Mouse (Mus musculus): Measurements from ENCODE around the gene Gm266.

Gene Gm266

GRCm38 (mm10) chr12:111454543-111455280, 30.9 kb downstream of the Gm266 start:
- no peak for DNase-seq (ENCODE audit: low spot score in 2 of 2)

- DNase-seq (ENCODE audit: low spot score in 2 of 2), result no peak
These were observed 31.6 kb downstream of the Gm266 start for GRCm38 (mm10) chr12:111454021-111454420.

GRCm38 (mm10) chr12:111451561-111451960, 34.1 kb downstream of the Gm266 start:
- DNase-seq (ENCODE audit: low spot score in 2 of 2), result no peak

GRCm38 (mm10) chr12:111450359-111450758, 35.3 kb downstream of the Gm266 start:
- DNase-seq (ENCODE audit: low spot score in 2 of 2), result no peak

GRCm38 (mm10) chr12:111448931-111449705, 36.5 kb downstream of the Gm266 start:
- no peak for DNase-seq (ENCODE audit: low spot score in 2 of 2)

GRCm38 (mm10) chr12:111447898-111448760, 37.5 kb downstream of the Gm266 start:
- no peak for DNase-seq (ENCODE audit: low spot score in 2 of 2)

GRCm38 (mm10) chr12:111447350-111447749, 38.3 kb downstream of the Gm266 start:
- DNase-seq (ENCODE audit: low spot score in 2 of 2), result no peak

- no peak for DNase-seq (ENCODE audit: low spot score in 2 of 2)
These were observed 38.9 kb downstream of the Gm266 start for GRCm38 (mm10) chr12:111446745-111447144.

GRCm38 (mm10) chr12:111445890-111446613, 39.6 kb downstream of the Gm266 start:
- DNase-seq (ENCODE audit: low spot score in 2 of 2), result no peak

- DNase-seq (ENCODE audit: low spot score in 2 of 2), result no peak
These were observed 40.3 kb downstream of the Gm266 start for GRCm38 (mm10) chr12:111445161-111445889.

GRCm38 (mm10) chr12:111443921-111444831, 41.4 kb downstream of the Gm266 start:
- no peak for DNase-seq (ENCODE audit: low spot score in 2 of 2)

GRCm38 (mm10) chr12:111443011-111443870, 42.4 kb downstream of the Gm266 start:
- no peak for DNase-seq (ENCODE audit: low spot score in 2 of 2)

- DNase-seq (ENCODE audit: low spot score in 2 of 2), result no peak
These were observed 43.2 kb downstream of the Gm266 start, which contains the start of gene Tnfaip2 for GRCm38 (mm10) chr12:111442309-111443010. Tnfaip2 (plus strand) TSS chr12:111442469.

- no peak for DNase-seq (ENCODE audit: low spot score in 2 of 2)
These were observed 44.1 kb downstream of the Gm266 start for GRCm38 (mm10) chr12:111441523-111441922.

GRCm38 (mm10) chr12:111440701-111441373, 44.8 kb downstream of the Gm266 start:
- no peak for DNase-seq (ENCODE audit: low spot score in 2 of 2)

GRCm38 (mm10) chr12:111438850-111439249, 46.8 kb downstream of the Gm266 start:
- DNase-seq (ENCODE audit: low spot score in 2 of 2), result no peak

GRCm38 (mm10) chr12:111437222-111437900, 48.3 kb downstream of the Gm266 start:
- no peak for DNase-seq (ENCODE audit: low spot score in 2 of 2)
